Mouse (Mus musculus) brain, embryonic 14.5 days (tissue): Measurements from ENCODE around the gene Vps16.

ENCODE experiments used
- CTCF ChIP-seq: fragments of 200-500 bp; IDR thresholded peaks from 2 replicates; pipeline ENCODE4 v1.5.1; 2012; ENCODE audit warnings: inconsistent platforms, mild to moderate bottlenecking, moderate library complexity, borderline replicate concordance; ENCODE audit not compliant: insufficient read depth, insufficient read length; ENCODE audit errors: extremely low read depth
- POLR2A ChIP-seq: fragments of 200-500 bp; IDR thresholded peaks from 2 replicates; pipeline ENCODE4 v1.6.1; 2012; ENCODE audit warnings: mild to moderate bottlenecking, inconsistent platforms, borderline replicate concordance; ENCODE audit not compliant: poor library complexity, insufficient read depth, insufficient read length, severe bottlenecking; ENCODE audit errors: extremely low read depth

GRCm38 (mm10) chr2:130454748-130455370 is 30.7 kb downstream of the Vps16 start:
- TF ChIP-seq POLR2A (no peak), CTCF (no peak)
